Mouse (Mus musculus) fibroblast of lung, adult 2 months (primary cell): ENCODE measurements at regions not wholly inside any gene's neighbourhood (a gene's known extent, or its start where the extent isn't known, plus 50 kb on each side); places are given as distances from the start of the nearest gene placed in this dataset.

Experiments
- DNase-seq: peaks from one replicate; pipeline ENCODE4 v3.0.0-alpha.2; 2011; ENCODE audit warnings: low read depth

DNA sequence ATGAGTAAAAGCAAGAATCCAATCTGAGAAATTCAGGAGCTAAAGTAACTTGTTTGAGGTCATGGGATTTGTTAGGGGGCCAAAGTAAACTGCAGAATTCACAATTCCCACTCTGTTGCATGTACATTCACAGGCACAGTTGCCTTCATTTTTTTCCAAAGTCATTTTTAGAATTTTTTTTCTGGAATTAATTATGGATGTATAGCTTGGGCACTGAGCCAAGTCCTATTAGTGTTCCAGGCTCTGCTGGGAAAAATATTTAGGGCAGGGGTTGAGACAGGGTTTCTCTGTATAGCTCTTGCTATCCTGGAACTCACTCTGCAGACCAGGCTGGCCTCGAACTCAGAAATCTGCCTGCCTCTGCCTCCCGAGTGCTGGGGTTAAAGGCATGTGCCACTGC lies 188.3 kb downstream of the Cd83 start:
- no peak for DNase-seq

DNA sequence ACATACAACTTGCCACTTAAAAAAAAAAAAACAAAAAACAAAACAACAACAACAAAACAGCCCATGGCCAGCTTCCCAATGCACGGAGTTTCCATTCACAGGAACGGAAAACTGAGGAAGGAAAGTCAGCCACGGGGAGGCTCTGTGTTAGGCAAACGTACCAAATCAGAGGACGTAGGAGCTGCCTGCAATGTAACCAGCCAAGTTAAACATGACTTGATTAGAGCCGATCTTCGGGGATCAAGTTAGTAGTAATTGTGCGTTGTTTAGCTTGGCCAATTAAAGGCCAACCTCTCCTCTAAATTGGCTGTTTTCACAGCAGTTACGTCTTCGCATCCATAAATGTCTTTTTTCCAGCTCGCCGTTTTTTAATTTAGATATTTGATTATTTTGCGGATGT lies 190.7 kb downstream of the Cd83 start:
- DNase-seq = no peak

DNA sequence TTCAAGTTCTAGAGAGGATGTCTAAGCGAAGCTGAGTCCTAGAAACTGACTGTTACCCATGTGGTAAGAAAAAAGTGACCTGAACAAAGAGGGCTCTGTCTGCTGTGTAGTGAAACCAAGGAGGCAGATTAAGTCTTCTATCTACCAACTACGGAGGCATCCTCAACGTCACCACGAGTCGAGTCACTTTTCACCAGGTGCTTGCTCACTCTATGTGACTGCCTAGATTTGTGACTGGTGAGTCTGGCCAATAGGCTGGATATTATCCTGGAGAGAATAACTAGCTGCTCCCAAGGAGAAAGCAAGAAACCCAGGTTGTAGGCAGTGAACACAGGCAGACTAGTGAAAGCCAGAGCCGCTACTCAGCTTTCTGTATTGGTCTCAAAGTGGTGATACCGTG lies 191.2 kb downstream of the Cd83 start:
- DNase-seq = no peak

DNA sequence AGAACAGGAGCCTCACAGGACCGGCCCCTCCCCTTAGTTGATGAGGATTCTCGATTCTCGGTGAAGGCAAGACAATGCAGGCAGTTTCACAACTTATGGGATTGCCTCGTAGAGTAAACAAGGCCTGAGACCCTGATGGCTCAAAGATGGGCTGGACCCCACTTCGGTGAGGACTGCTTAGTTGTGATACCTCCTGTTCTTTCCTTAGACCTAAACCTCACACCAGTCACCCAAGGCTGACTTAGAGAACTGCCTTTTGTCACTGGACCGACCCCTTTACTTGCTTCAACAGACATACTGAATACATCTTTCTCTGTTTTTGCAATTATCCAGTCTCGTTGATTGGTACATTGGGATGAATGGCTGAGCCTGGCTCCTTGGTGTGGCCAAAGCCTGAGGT lies 192.1 kb downstream of the Cd83 start:
- no peak for DNase-seq

DNA sequence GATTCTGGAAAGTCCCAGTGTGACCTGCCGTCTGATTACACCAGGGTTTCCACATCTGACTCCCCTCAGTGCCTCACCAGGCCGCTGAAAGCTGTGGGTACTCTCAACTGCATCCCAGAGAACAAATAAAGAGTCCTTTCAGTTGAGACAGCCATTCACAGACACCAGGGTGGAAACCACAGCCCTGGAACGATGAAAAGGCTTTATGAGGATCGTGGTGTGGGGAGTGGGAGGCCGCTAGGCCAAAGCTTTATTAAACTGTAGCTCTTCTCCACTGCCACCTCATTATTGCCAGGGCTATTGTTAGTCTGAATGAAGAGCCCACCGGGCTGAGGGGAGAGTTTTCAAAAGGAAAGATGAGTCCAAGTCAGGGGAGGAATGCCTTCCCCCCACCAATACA lies 202.8 kb downstream of the Cd83 start:
- no peak for DNase-seq

DNA sequence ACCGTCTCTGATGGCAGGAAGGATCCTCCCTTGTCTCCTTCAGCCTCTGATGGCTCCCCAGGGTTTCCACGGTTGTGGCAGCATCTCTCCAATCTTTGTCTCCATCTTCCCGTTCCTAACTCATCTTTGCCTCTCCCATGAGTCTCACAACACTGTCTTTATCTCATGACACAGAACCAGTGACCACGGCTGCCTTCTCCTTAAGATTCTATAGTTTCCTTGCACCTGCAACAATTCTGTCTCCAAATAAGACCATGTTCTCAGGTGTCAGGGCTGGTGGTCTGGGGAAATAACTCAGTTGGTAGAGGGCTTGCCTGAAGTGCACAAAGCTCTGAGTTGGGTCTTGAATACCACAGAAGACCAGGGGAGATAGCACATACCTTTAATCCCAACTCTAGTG lies 203.8 kb downstream of the Cd83 start:
- no peak for DNase-seq

DNA sequence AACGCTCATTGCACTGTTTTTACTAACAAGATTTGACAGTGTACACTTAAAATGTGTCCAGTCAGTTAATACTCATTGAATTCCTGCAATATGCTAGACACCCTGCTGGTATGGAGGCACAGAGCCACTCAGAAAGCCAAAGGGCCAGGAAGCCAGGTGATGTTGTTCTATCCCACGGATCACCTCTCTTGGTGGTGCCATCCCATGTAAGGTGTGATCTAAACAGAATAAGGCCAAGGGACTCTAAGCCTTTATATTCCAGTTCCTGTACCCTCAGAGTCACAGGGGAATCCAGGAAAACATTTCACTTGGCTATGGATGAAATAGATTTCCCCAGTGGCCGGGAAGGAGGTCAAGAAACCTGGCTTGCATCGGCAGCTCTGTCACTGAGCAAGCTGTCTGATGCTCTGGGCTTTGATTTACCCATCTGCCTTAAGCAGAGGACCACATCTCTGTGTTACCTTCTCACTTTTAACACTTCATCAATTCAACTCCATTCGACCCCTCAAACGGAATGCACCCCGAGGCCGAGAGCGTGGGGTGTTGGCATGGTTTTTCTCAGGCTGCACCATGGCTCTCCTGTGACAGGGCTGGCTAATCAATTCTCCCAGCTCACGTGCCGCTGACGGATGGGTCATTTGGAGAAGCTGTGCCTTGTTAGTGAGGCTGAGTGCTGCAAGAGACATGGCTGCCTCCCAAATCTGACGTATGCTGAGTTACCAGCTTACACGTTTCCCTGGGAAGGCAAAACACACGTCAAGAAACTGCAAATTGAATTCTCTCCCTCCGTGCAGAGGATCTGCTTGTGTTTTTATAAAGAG lies 205.9 kb downstream of the Cd83 start:
- DNase-seq = peak; percentile 54

DNA sequence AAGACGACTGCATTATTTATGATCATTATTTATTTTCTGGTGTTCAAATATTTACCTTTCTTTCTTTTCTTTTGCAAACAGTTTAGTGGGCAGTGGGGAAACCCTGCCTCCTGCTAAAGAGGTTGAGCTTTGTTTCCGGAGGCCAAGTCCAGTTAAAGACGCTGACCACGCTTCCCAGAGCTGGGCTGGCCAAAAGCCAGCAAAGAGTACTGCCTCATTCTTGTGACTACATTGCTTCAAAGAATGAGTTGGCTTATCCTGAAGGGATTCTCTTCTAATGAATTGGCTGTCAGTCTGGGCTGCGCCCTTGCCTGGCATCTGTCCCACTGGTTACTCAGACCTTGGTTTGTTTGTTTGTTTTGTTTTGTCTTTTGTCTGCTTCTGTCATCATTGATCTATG lies 207.2 kb downstream of the Cd83 start:
- DNase-seq = peak; percentile 55

DNA sequence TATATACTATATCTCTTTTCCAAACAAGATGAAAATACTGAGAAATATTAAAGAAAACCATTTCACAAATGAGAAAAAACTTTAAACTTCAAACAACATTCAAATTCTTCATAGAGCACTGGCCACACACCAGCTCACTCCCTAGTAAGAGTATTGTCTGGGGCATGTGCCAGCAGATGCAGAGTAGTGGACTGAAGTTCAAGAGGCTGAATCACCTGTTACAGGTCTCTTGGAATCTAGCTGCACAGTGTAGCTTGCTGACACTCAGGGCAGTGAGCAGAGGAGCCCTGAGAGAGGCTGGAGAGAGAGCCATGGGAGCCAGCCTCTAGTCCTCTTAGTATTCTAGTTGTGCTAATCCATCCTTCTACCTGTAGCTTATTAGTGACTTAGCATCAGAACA lies 208.4 kb downstream of the Cd83 start:
- no peak for DNase-seq

DNA sequence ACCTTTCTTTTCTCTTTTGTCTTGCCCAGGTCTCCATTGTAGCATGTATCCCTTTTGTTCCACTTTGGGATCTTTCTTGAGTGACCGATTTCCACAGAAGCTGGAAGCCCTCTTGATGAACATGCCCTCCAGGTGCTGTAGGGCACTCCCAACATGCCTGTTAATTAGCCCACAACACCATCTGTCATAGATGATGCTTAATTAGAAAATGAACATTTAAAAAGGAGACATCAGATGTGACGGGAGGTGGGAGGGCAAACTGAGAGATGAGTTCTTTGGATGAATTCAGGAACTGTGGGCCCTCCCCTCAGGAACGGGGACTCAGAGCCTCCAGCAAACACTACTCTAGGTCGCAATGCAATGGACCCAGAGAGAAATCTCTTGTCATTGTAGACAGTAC lies 209.8 kb downstream of the Cd83 start:
- no peak for DNase-seq

DNA sequence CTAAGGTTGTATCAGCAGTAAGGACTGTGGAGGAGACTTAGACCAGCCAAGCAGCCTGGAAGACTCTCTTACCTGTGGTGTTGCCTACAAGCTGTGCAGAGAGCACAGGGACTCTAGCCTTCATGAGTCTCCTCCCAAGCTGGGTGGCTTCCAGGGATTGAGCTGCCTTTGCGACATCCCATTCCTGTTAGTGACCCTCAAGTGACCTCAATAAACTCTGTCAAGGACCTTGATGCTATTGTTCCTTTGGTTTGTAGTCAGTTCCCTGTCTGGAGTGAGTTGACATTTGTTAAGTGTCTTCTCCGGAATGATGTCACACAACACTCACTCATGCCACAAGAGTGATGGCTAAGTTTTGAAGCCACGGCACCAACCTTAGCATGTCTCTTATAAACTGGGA lies 211.0 kb downstream of the Cd83 start:
- no peak for DNase-seq

DNA sequence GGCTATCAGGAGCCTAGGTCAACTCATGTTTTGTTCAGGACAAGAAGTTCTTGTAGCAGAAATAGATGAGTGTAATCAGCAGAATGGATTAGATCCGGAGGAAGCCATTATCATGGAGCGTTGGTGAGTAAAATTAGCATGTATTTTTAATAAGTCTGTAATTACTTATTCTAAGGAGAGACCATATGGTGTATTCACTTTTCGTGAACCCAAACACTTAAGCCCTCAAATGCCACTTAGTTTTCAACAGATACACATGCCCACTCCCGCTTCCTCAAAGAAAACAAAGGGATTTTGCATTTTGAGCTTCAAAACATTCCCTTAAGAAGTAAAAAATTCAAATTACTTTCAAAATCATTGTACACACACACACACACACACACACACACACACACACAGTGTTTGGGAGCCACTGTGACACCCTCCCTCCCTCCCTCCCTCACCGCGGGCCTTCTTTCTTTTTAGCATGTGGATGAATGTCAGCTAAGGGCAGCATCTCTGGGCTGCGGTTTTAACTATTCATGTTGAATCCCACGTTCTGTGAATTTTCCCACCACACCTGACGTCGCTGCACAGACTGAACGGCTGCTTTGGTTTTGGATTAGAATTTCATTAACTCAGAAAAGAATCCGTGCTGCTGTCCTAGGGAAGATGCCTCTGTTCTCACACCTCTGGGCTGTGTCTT lies 217.4 kb downstream of the Cd83 start:
- DNase-seq = no peak

DNA sequence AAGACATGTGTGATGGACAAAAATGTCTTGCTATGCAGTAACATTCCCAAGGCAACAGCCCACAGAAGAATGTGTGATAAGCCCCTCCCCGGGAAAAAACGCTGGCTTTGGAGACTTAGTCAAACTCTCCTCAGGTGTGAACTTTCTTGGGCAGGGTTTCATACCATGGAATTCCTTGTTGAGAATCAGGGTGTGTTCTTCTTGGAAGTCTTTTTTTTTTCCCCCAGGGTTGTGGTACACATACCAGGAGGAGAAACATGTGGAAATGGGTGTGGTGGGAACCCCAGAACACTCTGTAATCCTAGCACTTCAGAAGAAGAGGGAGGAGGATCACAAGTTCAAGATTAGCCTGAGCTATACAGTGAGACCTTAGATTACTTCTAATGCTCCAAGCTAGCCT lies 228.3 kb downstream of the Cd83 start:
- no peak for DNase-seq

DNA sequence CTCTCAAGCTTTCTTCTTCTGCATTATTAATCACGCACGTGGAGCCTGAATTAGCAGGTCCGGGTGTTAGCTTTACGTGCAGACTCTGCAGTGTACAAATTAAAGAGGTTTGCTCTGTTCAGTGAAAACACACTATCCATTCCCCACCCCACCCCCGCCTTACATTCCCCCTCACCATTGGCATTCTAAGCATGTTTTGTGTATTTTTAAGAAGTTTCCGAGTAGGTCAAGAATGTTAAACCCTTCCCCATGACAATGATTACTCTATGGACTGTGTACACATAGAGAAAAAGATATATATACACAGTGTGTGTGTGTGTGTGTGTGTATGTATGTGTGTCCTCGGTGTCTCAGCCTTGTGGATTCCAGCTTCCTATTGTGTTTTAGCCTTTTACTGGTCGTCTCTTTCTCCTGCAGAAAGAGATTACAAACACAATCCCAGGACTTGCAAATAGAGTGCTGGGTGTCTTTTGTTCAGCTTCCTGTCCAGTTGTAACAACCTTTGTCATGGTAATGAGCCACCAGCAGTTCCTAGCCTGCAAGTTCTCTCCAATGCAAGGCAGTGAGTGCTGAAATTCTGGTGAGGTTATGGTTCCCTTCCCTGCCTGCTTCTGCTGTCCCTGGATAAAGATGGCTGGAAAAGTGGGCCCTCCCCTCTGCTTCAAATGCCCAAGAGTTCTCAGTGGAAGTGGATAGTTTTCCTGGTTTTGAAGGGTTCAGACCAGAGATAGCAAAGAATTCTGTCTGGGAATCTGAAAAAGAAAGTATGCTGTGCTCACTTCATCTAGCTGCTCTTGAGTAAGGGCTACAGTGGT lies 234.1 kb downstream of the Cd83 start:
- no peak for DNase-seq

DNA sequence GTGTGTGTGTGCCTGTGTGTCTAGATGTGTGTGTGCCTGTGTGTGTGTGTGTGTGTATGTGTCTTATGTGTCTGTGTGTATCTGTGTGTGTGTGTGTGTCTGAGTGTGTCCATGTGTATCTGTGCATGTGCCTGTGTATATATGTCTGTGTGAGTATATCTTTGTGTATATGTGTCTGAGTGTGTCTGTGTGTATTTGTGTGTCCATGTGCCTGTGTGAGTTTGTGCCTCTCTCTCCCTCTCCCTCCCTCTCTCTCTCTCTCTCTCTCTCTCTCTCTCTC lies 234.7 kb downstream of the Cd83 start:
- DNase-seq = no peak

DNA sequence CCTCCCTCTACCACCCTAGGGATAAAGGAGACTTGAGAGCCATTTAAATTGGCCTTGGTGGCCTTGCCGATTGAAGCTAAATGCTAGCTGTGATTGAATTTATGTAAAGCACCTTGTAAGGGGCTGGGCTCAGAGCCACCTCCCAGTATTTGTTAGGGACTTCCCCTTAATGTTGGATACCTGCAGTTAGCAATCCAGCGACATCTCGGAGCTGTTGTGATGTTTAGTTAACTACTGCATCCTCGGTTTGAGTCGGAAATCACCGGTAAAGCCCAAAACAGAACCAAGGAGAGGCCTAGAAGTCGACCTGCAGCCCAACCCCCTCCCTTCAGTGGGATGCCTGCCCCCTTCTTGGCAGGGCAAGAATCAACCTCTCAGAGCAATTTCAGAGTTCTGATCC lies 236.3 kb downstream of the Cd83 start:
- no peak for DNase-seq

DNA sequence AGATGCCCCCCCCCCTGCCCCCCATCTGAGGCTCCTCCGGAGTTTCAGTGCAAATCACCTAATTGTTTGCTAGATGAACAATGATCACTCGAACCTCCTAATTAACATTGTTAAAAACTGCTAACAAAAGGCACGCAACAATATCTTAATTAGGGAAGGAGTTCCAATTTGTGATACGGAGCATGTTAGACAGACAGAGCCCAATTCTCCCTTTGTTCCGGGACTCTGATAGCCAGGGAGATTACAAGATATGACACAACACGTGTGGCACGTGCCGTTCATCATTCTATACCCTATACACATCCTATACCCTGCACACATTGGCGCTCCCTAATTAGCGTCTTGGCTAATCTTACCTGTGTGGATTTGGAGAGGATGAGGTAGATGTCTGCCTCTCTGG lies 237.5 kb downstream of the Cd83 start:
- DNase-seq = no peak

DNA sequence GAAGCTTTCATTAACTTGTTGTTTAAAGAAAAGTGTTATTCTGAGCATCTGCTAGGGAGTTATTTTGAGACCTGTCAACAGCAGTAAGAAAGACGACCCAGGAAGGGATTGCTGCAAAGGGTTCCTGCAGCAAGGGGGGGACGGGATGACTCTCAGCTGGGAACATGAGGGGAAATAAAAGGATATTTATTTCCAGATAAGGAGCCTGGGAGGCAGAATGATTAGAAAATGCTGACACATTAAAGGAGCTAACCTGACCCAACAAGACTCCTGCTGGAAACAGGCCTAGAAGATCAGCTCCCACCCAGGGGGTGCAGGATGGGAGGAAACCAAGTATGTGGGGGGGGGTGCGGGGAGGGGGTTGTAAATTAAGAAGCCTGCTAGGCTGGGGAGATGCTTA lies 240.0 kb downstream of the Cd83 start:
- DNase-seq = no peak

DNA sequence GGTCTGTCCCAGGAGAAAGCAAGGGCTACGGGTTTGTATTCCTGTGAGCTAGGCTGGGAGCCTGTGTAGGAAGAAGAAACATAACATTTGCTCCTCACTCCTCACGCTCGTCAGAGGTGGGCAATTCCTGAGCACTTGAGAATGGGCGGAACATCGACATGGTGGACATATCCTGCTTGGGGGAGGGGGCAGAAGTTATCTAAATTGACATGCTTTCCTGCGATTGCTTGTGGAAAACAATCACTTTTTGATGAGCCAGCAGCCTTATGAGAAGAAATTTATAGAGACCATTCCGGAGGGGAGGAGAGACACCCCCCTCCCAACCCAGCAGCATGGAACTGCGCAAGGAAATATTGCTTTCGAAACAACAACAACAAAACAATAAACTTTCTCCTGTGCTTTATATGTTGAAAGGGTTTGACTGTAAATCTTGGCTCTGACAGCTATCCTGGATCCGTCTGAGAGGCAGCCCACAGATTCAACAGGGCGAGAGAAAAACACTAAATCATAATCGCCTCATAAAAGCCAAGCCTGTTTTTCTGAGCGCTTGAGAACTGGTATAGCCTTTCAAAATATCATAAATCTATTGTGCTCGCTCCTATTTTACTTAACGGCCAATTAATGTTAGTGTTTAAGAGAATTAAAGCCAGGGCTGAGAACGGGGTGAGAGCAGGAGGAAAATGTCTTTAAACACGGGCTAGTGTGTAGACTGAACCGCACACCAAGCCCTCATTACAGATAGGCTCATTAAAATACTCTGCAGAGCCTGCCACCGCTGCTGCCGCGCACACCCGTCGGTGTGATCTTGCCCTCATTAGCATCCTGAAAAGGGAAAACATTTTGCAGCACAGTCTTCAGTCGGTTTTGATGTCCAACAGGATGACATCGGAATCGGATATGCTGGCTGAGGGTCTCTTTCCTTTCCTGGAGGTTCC lies 242.0 kb downstream of the Cd83 start:
- DNase-seq = no peak

DNA sequence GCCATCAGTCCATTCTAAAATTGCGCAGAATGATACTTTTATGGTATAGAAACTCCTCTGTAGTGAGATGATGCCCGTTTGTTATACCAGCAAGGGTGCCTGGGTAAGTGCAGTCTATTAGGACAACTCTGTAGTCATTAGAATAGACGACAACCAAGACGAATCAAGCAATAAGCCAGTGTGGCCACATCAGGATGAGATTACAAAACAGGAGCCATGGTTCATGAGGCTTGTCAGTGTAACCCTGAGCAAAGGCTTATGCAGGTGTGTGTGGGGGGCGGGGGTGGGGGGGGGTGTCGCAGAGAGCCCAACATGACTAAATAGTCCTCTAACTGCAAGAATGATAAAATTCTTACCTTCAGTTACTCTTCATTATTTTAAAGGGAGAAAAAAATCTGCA lies 243.5 kb downstream of the Cd83 start:
- DNase-seq = no peak

DNA sequence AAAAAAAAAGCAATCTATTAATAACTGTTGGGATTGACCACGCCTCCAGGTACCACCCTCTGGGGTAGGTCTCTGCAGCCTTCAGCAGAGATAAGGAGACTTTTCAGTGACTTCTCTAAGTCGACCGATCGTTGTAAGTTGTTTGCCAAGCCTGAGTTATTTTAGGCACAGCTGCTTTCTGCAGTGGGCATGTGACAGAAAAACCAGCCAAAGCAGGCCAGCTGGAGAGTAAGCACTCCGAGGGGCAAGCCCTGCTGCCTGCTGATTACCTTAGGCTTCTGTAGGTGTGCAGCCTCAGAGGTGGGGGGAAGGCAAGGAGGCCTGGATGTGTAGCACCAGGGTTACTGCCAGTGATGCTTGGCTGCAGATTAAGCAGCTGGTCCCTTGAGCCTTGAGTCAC lies 246.0 kb downstream of the Cd83 start:
- no peak for DNase-seq

DNA sequence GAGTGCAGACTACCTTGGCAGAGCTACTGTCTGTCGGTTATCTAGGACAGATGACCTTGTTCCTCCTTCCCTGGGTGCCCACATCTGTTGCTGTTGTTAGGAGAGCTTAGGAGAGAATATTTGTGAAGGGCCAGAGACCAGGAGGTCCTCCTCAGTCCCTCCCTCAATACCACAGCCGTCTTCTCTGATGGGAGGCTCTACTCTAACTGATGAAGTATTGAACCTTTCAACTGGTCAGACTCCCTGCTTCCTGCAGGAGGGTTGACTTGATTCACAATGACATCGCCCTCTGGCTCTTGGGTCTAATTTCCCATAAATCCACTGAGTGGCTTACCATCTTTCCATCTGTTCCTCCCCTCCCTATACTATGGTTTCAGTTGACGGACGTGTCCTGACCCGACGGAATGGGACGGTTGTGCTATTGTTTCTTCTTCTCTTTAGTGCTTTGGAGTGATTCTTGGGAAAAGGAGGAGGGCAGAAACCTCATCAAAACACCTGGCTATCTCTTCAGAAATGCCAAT lies 253.3 kb downstream of the Cd83 start:
- no peak for DNase-seq
